Mouse (Mus musculus) heart, adult 9 months (tissue): ENCODE data around the gene Doxl2.

Source experiments
- DNase-seq, 2 experiments: peaks; one replicate each; pipeline ENCODE4 v3.0.0; 2022; ENCODE audit warnings: low spot score in 2 of 2

Doxl2 gene

GRCm38 (mm10) chr6:49009665-49010064, 34.9 kb downstream of the Doxl2 start:
- no peak for DNase-seq

- DNase-seq, result no peak
Observed at GRCm38 (mm10) chr6:49011191-49011590, 36.4 kb downstream of the Doxl2 start.

- no peak for DNase-seq
Observed at GRCm38 (mm10) chr6:49013023-49013422, 38.3 kb downstream of the Doxl2 start.

- no peak for DNase-seq
Observed at GRCm38 (mm10) chr6:49013458-49013857, 38.7 kb downstream of the Doxl2 start.

GRCm38 (mm10) chr6:49017150-49017549, 42.4 kb downstream of the Doxl2 start:
- no peak for DNase-seq

- DNase-seq, result no peak
Observed at GRCm38 (mm10) chr6:49019341-49019740, 44.6 kb downstream of the Doxl2 start.

- DNase-seq, result no peak
Observed at GRCm38 (mm10) chr6:49021141-49022012, 46.6 kb downstream of the Doxl2 start.

GRCm38 (mm10) chr6:49022384-49022783, 47.6 kb downstream of the Doxl2 start:
- DNase-seq, result no peak

- no peak for DNase-seq
Observed at GRCm38 (mm10) chr6:49023315-49023714, 48.6 kb downstream of the Doxl2 start.

GRCm38 (mm10) chr6:49025290-49025689, 50.5 kb downstream of the Doxl2 start:
- DNase-seq, result no peak

- DNase-seq, result no peak
Observed at GRCm38 (mm10) chr6:49026496-49026895, 51.7 kb downstream of the Doxl2 start.

- no peak for DNase-seq
Observed at GRCm38 (mm10) chr6:49028019-49028418, 53.3 kb downstream of the Doxl2 start.
